Mouse (Mus musculus) midbrain, embryonic 15.5 days (tissue): Measurements from ENCODE around the gene Enpp3. TPM values are rescaled to one million over a fixed set of nuclear protein-coding genes. Genes with fewer than 3 reads are reported as not detected.

Source experiments
- ATAC-seq: fragments of 200-750 bp; cut with Nextera tagmentation; replicated peaks from 2 replicates; pipeline ENCODE4 v1.8.0; 2017; ENCODE audit warnings: moderate TSS enrichment
- H3K27ac ChIP-seq: fragments of 300-500 bp; sonication (generic); 2 replicates; pipeline ENCODE4 v1.5.1; 2015; ENCODE audit warnings: mild to moderate bottlenecking, inconsistent platforms
- H3K27me3 ChIP-seq: fragments of 300-500 bp; sonication (generic); replicated peaks from 2 replicates; pipeline ENCODE4 v1.6.1; 2015; ENCODE audit warnings: inconsistent platforms
- H3K36me3 ChIP-seq: fragments of 300-500 bp; sonication (generic); replicated peaks from 2 replicates; pipeline ENCODE4 v1.6.1; 2015; ENCODE audit warnings: inconsistent platforms
- H3K4me1 ChIP-seq: fragments of 300-500 bp; sonication (generic); 2 replicates; pipeline ENCODE4 v1.6.1; 2015; ENCODE audit warnings: inconsistent platforms
- H3K4me2 ChIP-seq: fragments of 300-500 bp; sonication (generic); 2 replicates; pipeline ENCODE4 v1.6.1; 2015; ENCODE audit warnings: inconsistent platforms, mild to moderate bottlenecking, moderate library complexity
- H3K4me3 ChIP-seq: fragments of 300-500 bp; sonication (generic); 2 replicates; pipeline ENCODE4 v1.5.1; 2015; ENCODE audit warnings: mild to moderate bottlenecking, inconsistent platforms
- H3K9ac ChIP-seq: fragments of 300-500 bp; sonication (generic); 2 replicates; pipeline ENCODE4 v1.6.1; 2015; ENCODE audit warnings: mild to moderate bottlenecking, inconsistent platforms
- H3K9me3 ChIP-seq: fragments of 300-500 bp; sonication (generic); 2 replicates; pipeline ENCODE4 v1.6.1; 2016; ENCODE audit warnings: inconsistent platforms
- WGBS: fragments of 180-500 bp; shearing (Covaris S2); methylation state at CpG from one replicate; pipeline ENCODE4 v1.1.7; 2015; ENCODE audit warnings: mixed read lengths; 5-methylcytosine and 5-hydroxymethylcytosine counted together
- polyA plus RNA-seq: library from polyadenylated mRNA; unstranded; fragments of >200 nt; fragmentation: Nextera tagmentation; extraction: Ambion mirVana; gene quantifications from 2 replicates; pipeline ENCODE4 v1.2.1, GENCODE M21; 2015

Enpp3 gene
- polyA plus RNA-seq, 1 experiment from 2014 or later, result 3.7 TPM

- H3K36me3 ChIP-seq, result no peaks in the 10 kb centered on the region
- WGBS, result 93% methylated on average over 9 of the region's 9 CpGs
- H3K4me3 ChIP-seq, result no peak overlapping the region
- no peaks in the 10 kb centered on the region for H3K9me3 ChIP-seq
- H3K27ac ChIP-seq, result no peak overlapping the region
- H3K27me3 ChIP-seq, result no peaks in the 10 kb centered on the region
- H3K4me2 ChIP-seq, result no peak overlapping the region
- H3K4me1 ChIP-seq, result peaks cover 20% of the 10 kb centered on the region
- ATAC-seq, result no peak
- H3K9ac ChIP-seq, result no peak overlapping the region
These were observed 10.3 kb downstream of the Enpp3 start for GRCm38 (mm10) chr10:24832306-24832705.

- Histone ChIP-seq H3K27me3 (no peaks in the 10 kb centered on the region), H3K9me3 (no peaks in the 10 kb centered on the region), H3K9ac (no peak overlapping the region), H3K4me1 (peaks cover 18% of the 10 kb centered on the region), H3K4me2 (no peak overlapping the region), H3K4me3 (no peak overlapping the region), H3K36me3 (no peaks in the 10 kb centered on the region), H3K27ac (no peak overlapping the region)
- WGBS, result 74% methylated on average over 13 of the region's 15 CpGs
- no peak for ATAC-seq
These were observed 11.1 kb downstream of the Enpp3 start for GRCm38 (mm10) chr10:24831377-24832095.

- Histone ChIP-seq H3K27me3 (no peaks in the 10 kb centered on the region), H3K9me3 (no peaks in the 10 kb centered on the region), H3K4me1 (peaks cover 16% of the 10 kb centered on the region), H3K4me2 (no peak overlapping the region), H3K4me3 (no peak overlapping the region), H3K36me3 (no peaks in the 10 kb centered on the region), H3K9ac (no peak overlapping the region), H3K27ac (no peak overlapping the region)
- WGBS, result 93% methylated on average over 5 of the region's 5 CpGs
- no peak for ATAC-seq
These were observed 12.2 kb downstream of the Enpp3 start for GRCm38 (mm10) chr10:24830448-24830847.

- no peak overlapping the region for H3K4me3 ChIP-seq
- peaks cover 8% of the 10 kb centered on the region; the same call in 1 of the 2 replicates for H3K4me1 ChIP-seq
- H3K27me3 ChIP-seq, result no peaks in the 10 kb centered on the region
- 96% methylated on average over 4 of the region's 4 CpGs for WGBS
- H3K9me3 ChIP-seq, result no peaks in the 10 kb centered on the region
- no peak for ATAC-seq
- no peak overlapping the region for H3K4me2 ChIP-seq
- no peak overlapping the region for H3K9ac ChIP-seq
- H3K36me3 ChIP-seq, result no peaks in the 10 kb centered on the region
- H3K27ac ChIP-seq, result no peak overlapping the region
These were observed 14.5 kb downstream of the Enpp3 start for GRCm38 (mm10) chr10:24828136-24828535.

GRCm38 (mm10) chr10:24826130-24826529 is 16.5 kb downstream of the Enpp3 start:
- no peak overlapping the region for H3K4me3 ChIP-seq
- 13% methylated on average over 6 of the region's 6 CpGs for WGBS

GRCm38 (mm10) chr10:24825456-24826081 is 17.1 kb downstream of the Enpp3 start:
- Histone ChIP-seq H3K27ac (no peak overlapping the region), H3K9me3 (no peaks in the 10 kb centered on the region), H3K36me3 (no peaks in the 10 kb centered on the region), H3K4me1 (peaks cover 8% of the 10 kb centered on the region; the same call in 1 of the 2 replicates), H3K9ac (no peak overlapping the region), H3K4me3 (no peak overlapping the region), H3K4me2 (peak overlapping the region; percentile 21; the same call in 1 of the 2 replicates), H3K27me3 (no peaks in the 10 kb centered on the region)
- 80% methylated on average over 7 of the region's 7 CpGs for WGBS
- ATAC-seq, result peak; percentile 56

More at GRCm38 (mm10) chr10:24826130-24826529, 16.5 kb downstream of the Enpp3 start:
- ATAC-seq, result peak; percentile 75
- no peaks in the 10 kb centered on the region for H3K27me3 ChIP-seq
- H3K27ac ChIP-seq, result no peak overlapping the region
- no peak overlapping the region for H3K9ac ChIP-seq
- peaks cover 8% of the 10 kb centered on the region; the same call in 1 of the 2 replicates for H3K4me1 ChIP-seq
- H3K36me3 ChIP-seq, result no peaks in the 10 kb centered on the region
- peak overlapping the region; percentile 21; the same call in 1 of the 2 replicates for H3K4me2 ChIP-seq
- no peaks in the 10 kb centered on the region for H3K9me3 ChIP-seq

GRCm38 (mm10) chr10:24824621-24825020 is 18.0 kb downstream of the Enpp3 start:
- Histone ChIP-seq H3K36me3 (no peaks in the 10 kb centered on the region), H3K9me3 (no peaks in the 10 kb centered on the region), H3K9ac (no peak overlapping the region), H3K4me1 (peaks cover 8% of the 10 kb centered on the region; the same call in 1 of the 2 replicates), H3K27ac (no peak overlapping the region), H3K27me3 (no peaks in the 10 kb centered on the region), H3K4me2 (no peak overlapping the region), H3K4me3 (no peak overlapping the region)
- ATAC-seq, result peak; percentile 53; the same call in 1 of the 2 replicates
- WGBS, result 82% methylated on average over 8 of the region's 8 CpGs

- H3K9ac ChIP-seq, result no peak overlapping the region
- no peak overlapping the region for H3K27ac ChIP-seq
- H3K4me2 ChIP-seq, result no peak overlapping the region
- 82% methylated on average over 16 of the region's 16 CpGs for WGBS
- H3K4me3 ChIP-seq, result no peak overlapping the region
- peaks cover 8% of the 10 kb centered on the region; the same call in 1 of the 2 replicates for H3K4me1 ChIP-seq
- no peaks in the 10 kb centered on the region for H3K27me3 ChIP-seq
- ATAC-seq, result no peak
- H3K9me3 ChIP-seq, result no peaks in the 10 kb centered on the region
- H3K36me3 ChIP-seq, result no peaks in the 10 kb centered on the region
These were observed 18.7 kb downstream of the Enpp3 start for GRCm38 (mm10) chr10:24823697-24824535.

- Histone ChIP-seq H3K27ac (no peak overlapping the region), H3K9me3 (no peaks in the 10 kb centered on the region), H3K9ac (no peak overlapping the region), H3K4me2 (no peak overlapping the region), H3K4me1 (peaks cover 8% of the 10 kb centered on the region; the same call in 1 of the 2 replicates), H3K36me3 (no peaks in the 10 kb centered on the region), H3K27me3 (no peaks in the 10 kb centered on the region), H3K4me3 (no peak overlapping the region)
- WGBS, result 54% methylated on average over 1 of the region's 1 CpGs
- ATAC-seq, result no peak
These were observed 19.4 kb downstream of the Enpp3 start for GRCm38 (mm10) chr10:24823265-24823664.

GRCm38 (mm10) chr10:24822842-24823241 is 19.8 kb downstream of the Enpp3 start:
- no peak for ATAC-seq
- Histone ChIP-seq H3K9ac (no peak overlapping the region), H3K4me3 (no peak overlapping the region), H3K27ac (no peak overlapping the region), H3K36me3 (no peaks in the 10 kb centered on the region), H3K4me2 (no peak overlapping the region), H3K4me1 (peaks cover 8% of the 10 kb centered on the region; the same call in 1 of the 2 replicates), H3K27me3 (no peaks in the 10 kb centered on the region), H3K9me3 (no peaks in the 10 kb centered on the region)
- WGBS, result 89% methylated on average over 1 of the region's 1 CpGs

- Histone ChIP-seq H3K36me3 (no peaks in the 10 kb centered on the region), H3K9ac (no peak overlapping the region), H3K4me3 (no peak overlapping the region), H3K4me1 (peaks cover 8% of the 10 kb centered on the region; the same call in 1 of the 2 replicates), H3K4me2 (no peak overlapping the region), H3K27me3 (no peaks in the 10 kb centered on the region), H3K27ac (no peak overlapping the region), H3K9me3 (no peaks in the 10 kb centered on the region)
- no peak for ATAC-seq
- 84% methylated on average over 4 of the region's 4 CpGs for WGBS
These were observed 20.5 kb downstream of the Enpp3 start for GRCm38 (mm10) chr10:24821990-24822676.
